Mouse (Mus musculus) midbrain, postnatal 0 days (tissue): ENCODE measurements at regions not wholly inside any gene's neighbourhood (a gene's known extent, or its start where the extent isn't known, plus 50 kb on each side); places are given as distances from the start of the nearest gene placed in this dataset.

Source experiments
- ATAC-seq: fragments of 200-750 bp; cut with Nextera tagmentation; 2 replicates; pipeline ENCODE4 v1.8.0; 2017; ENCODE audit warnings: moderate number of reproducible peaks, mild to moderate bottlenecking, moderate TSS enrichment, moderate library complexity; ENCODE audit not compliant: low FRiP score
- DNase-seq: peaks from one replicate; pipeline ENCODE4 v3.0.0-alpha.2; 2015; ENCODE audit warnings: low spot score
- H3K27ac ChIP-seq: fragments of 300-500 bp; sonication (generic); 2 replicates; pipeline ENCODE4 v1.5.1; 2014; ENCODE audit warnings: low read depth, mild to moderate bottlenecking, low read length, mixed read lengths
- H3K27me3 ChIP-seq: fragments of 300-500 bp; sonication (generic); 2 replicates; pipeline ENCODE4 v1.6.1; 2014; ENCODE audit warnings: low read length, control low read depth, mixed read lengths; ENCODE audit not compliant: insufficient read depth
- H3K36me3 ChIP-seq: fragments of 300-500 bp; sonication (generic); 2 replicates; pipeline ENCODE4 v1.6.1; 2014; ENCODE audit warnings: low read length, control low read depth, mixed read lengths; ENCODE audit not compliant: insufficient read depth
- H3K4me1 ChIP-seq: fragments of 300-500 bp; sonication (generic); 2 replicates; pipeline ENCODE4 v1.6.1; 2014; ENCODE audit warnings: mild to moderate bottlenecking, control low read depth, antibody characterized with exemption, low read length, mixed read lengths; ENCODE audit not compliant: insufficient read depth
- H3K4me2 ChIP-seq: fragments of 300-500 bp; sonication (generic); 2 replicates; pipeline ENCODE4 v1.6.1; 2014; ENCODE audit warnings: low read depth, mild to moderate bottlenecking, low read length, mixed read lengths; ENCODE audit not compliant: poor library complexity, severe bottlenecking
- H3K4me3 ChIP-seq: fragments of 300-500 bp; sonication (generic); 2 replicates; pipeline ENCODE4 v1.5.1; 2014; ENCODE audit warnings: low read depth, mild to moderate bottlenecking, low read length, moderate library complexity
- H3K9ac ChIP-seq: fragments of 300-500 bp; sonication (generic); replicated peaks from 2 replicates; pipeline ENCODE4 v1.6.1; 2014; ENCODE audit warnings: mild to moderate bottlenecking, low read length, moderate library complexity, mixed read lengths; ENCODE audit not compliant: poor library complexity, severe bottlenecking
- H3K9me3 ChIP-seq: fragments of 300-500 bp; sonication (generic); 2 replicates; pipeline ENCODE4 v1.6.1; 2016; ENCODE audit warnings: low read length, control low read depth
- CTCF ChIP-seq: IDR thresholded peaks from 2 replicates; pipeline ENCODE4 v1.5.1; 2016; ENCODE audit warnings: antibody characterized with exemption, mild to moderate bottlenecking
- WGBS: fragments of 180-500 bp; shearing (Covaris S2); extraction: QIAGEN DNeasy Blood & Tissue Kit; methylation state at CpG from one replicate; pipeline ENCODE4 v1.1.7; 2014; 5-methylcytosine and 5-hydroxymethylcytosine counted together

DNA sequence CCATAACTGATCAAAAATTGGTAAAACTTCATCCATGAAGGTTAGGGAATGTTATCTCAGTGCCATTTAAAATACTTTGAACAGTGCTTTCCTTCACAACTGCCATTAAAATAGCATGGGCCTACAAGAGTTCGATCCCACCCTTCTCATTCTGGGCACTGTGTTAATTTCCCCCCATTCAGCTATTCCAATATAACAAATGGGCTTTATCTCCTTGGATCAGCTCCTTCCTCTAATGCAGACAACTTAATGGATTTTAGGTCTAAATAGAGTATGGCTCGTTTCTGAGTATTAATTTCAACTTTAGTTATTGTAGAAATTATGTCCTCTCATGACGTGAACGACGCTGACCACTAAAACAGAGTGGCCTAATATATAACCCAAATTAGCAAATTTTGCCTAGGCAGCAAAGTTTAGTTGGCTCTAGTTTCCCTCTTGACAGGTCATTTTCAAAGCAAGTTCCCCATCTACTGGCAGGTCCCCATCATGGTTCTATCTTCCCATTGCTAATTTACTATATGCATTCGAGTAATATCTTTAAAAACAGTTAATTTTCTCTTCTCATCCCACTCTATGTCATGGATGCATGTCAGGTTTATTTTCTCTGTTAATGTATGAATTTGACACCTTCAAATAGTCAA lies 544.1 kb downstream of the Arl4a start:
- no peak overlapping the region for H3K9ac ChIP-seq
- TF ChIP-seq CTCF: peak; percentile 80
- no peak overlapping the region for H3K27ac ChIP-seq
- H3K4me3 ChIP-seq: no peak overlapping the region
- no peaks in the 10 kb centered on the region for H3K27me3 ChIP-seq
- ATAC-seq: 0 out of 2 replicates have a peak, but pooled peaks have one; percentile 20
- 81% methylated on average over 6 of the region's 6 CpGs for WGBS
- H3K4me1 ChIP-seq: no peaks in the 10 kb centered on the region
- H3K4me2 ChIP-seq: no peak overlapping the region
- DNase-seq: peak; percentile 70
- no peaks in the 10 kb centered on the region for H3K36me3 ChIP-seq
- no peaks in the 10 kb centered on the region for H3K9me3 ChIP-seq

DNA sequence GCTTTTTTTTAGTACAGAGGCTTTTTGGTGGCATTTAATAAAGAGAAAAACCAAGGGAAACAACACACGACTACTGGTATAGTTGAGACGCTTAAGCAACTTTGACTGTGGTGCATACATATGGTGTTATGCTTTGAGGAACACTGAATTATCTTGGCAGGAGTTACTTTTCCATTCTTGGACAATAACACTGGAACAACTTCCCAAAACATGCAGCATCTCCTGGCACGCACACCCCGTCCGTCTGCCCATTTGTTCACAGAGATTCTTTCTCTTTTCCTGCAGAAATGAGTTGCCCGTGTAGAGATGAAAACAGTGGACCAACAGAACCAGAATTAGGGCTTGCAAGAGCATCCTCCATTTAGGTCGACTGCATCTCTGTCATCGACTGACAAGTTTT lies 544.7 kb downstream of the Arl4a start:
- Histone ChIP-seq H3K9me3 (no peaks in the 10 kb centered on the region), H3K36me3 (no peaks in the 10 kb centered on the region), H3K9ac (no peak overlapping the region), H3K4me3 (no peak overlapping the region), H3K4me2 (no peak overlapping the region), H3K27me3 (no peaks in the 10 kb centered on the region), H3K27ac (no peak overlapping the region), H3K4me1 (no peaks in the 10 kb centered on the region)
- ATAC-seq (no peak), DNase-seq (no peak)
- TF ChIP-seq CTCF: no peak
- 87% methylated on average over 8 of the region's 8 CpGs for WGBS

- H3K27ac ChIP-seq: no peak overlapping the region
- H3K9me3 ChIP-seq: no peaks in the 10 kb centered on the region
- H3K36me3 ChIP-seq: no peaks in the 10 kb centered on the region
- no peak for ATAC-seq
- no peak overlapping the region for H3K9ac ChIP-seq
- no peak for TF ChIP-seq CTCF
- no peaks in the 10 kb centered on the region for H3K4me1 ChIP-seq
- no peak overlapping the region for H3K4me3 ChIP-seq
- H3K4me2 ChIP-seq: no peak overlapping the region
- DNase-seq: no peak
- no peaks in the 10 kb centered on the region for H3K27me3 ChIP-seq
Observed at GRCm38 (mm10) chr12:39472984-39473383, 564.8 kb downstream of the Arl4a start.
